Mouse (Mus musculus) 3T3-L1 (cell line): ENCODE data around the gene Lin52.

Experiments used
- DNase-seq: peaks from one replicate; pipeline ENCODE4 v3.0.0-alpha.2; 2015; ENCODE audit warnings: low read depth, low spot score

The Lin52 gene

GRCm38 (mm10) chr12:84468701-84469100 lies 17.5 kb downstream of the Lin52 start:
- peak; percentile 80 for DNase-seq

- no peak for DNase-seq
Measured at GRCm38 (mm10) chr12:84478937-84479336, 27.7 kb downstream of the Lin52 start.

GRCm38 (mm10) chr12:84481251-84481650 lies 30.0 kb downstream of the Lin52 start:
- DNase-seq = no peak

GRCm38 (mm10) chr12:84482778-84483585 lies 31.8 kb downstream of the Lin52 start:
- DNase-seq = no peak

GRCm38 (mm10) chr12:84487324-84488056 lies 36.3 kb downstream of the Lin52 start:
- DNase-seq = no peak

- no peak for DNase-seq
Measured at GRCm38 (mm10) chr12:84496795-84497194, 45.6 kb downstream of the Lin52 start.

GRCm38 (mm10) chr12:84500528-84501263 lies 49.5 kb downstream of the Lin52 start:
- DNase-seq = no peak

GRCm38 (mm10) chr12:84501278-84501677 lies 50.1 kb downstream of the Lin52 start:
- no peak for DNase-seq

GRCm38 (mm10) chr12:84506856-84507255 lies 55.6 kb downstream of the Lin52 start:
- DNase-seq = no peak

- no peak for DNase-seq
Measured at GRCm38 (mm10) chr12:84512016-84512415, 60.8 kb downstream of the Lin52 start.

- DNase-seq = no peak
Measured at GRCm38 (mm10) chr12:84515486-84515885, 64.3 kb downstream of the Lin52 start.

GRCm38 (mm10) chr12:84516642-84517041 lies 65.4 kb downstream of the Lin52 start:
- peak; percentile 14 for DNase-seq

GRCm38 (mm10) chr12:84518018-84518417 lies 66.8 kb downstream of the Lin52 start:
- DNase-seq = no peak

GRCm38 (mm10) chr12:84523728-84524127 lies 72.5 kb downstream of the Lin52 start:
- no peak for DNase-seq

- DNase-seq = no peak
Measured at GRCm38 (mm10) chr12:84524147-84525050, 73.2 kb downstream of the Lin52 start.

- DNase-seq = no peak
Measured at GRCm38 (mm10) chr12:84525422-84525821, 74.2 kb downstream of the Lin52 start.

GRCm38 (mm10) chr12:84530426-84530825 lies 79.2 kb downstream of the Lin52 start:
- DNase-seq = no peak

GRCm38 (mm10) chr12:84531906-84532829 lies 80.9 kb downstream of the Lin52 start:
- DNase-seq = no peak

GRCm38 (mm10) chr12:84532830-84533199 lies 81.6 kb downstream of the Lin52 start:
- DNase-seq = no peak
